Mouse (Mus musculus) layer of hippocampus, postnatal 25 days (tissue): ENCODE data around the gene Stap1. TPM values are rescaled to one million over a fixed set of nuclear protein-coding genes. Genes with fewer than 3 reads are reported as not detected.

Experiments used
- DNase-seq, 2 experiments: peaks; one replicate each; pipeline ENCODE4 v3.0.0; 2022; ENCODE audit warnings: mixed read lengths in 2 of 2, low spot score in 1 of 2; ENCODE audit errors: extremely low spot score in 1 of 2
- total RNA-seq, 2 experiments: library from RNA; stranded (reverse); gene quantifications; 2 replicates each; pipeline ENCODE4 v1.2.3; 2021

Stap1 gene
- total RNA-seq, 2 experiments from 2014 or later: not detected

DNA sequence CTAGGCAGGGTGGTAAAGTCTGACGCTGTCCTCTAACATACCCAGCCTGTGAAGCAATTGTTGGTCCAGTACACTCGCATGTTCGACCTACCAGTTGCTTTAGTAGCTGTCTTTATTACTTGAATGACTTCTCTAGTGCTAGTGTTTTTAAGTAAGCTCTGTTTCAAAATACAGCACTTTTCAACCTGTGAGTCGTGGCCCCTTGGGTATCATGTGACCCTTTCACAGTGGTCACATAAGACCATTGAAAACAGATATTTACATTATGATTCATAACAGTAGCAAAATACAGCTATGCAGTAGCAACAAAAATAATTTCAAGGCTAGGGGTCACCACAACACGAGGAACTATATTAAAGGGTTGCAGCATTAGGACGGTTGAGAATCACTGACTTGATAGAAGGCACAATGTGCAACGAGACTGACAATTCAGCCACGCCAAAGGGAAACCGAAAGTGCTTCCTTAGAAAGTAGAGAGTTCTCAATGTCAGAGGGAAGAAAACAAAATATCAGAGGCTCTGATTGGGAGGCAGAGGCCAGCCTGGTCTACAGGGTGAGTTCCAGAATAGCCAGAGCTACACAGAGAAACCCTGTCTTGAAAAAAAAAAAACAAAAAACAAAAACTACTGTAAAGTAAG lies 47.0 kb downstream of the Stap1 start:
- no peak for DNase-seq

- no peak for DNase-seq
Measured at GRCm38 (mm10) chr5:86128749-86129148, 57.2 kb downstream of the Stap1 start.

- no peak for DNase-seq
Measured at GRCm38 (mm10) chr5:86129828-86130227, 58.3 kb downstream of the Stap1 start.

Other genes starting within 250 kb of the Stap1 start
- gene Cenpc1, start 6.2 kb upstream of the Stap1 start, total RNA-seq: 10 to 100 TPM; 20.7 to 22.2 TPM
- gene Uba6, start 101.1 kb downstream of the Stap1 start, total RNA-seq: 10 to 100 TPM; 18.0 to 20.8 TPM
- not detected for gene Gnrhr, start 126.2 kb downstream of the Stap1 start, total RNA-seq
- gene Tmprss11c, start 217.6 kb downstream of the Stap1 start, total RNA-seq: not detected